Mouse (Mus musculus): ENCODE results near the gene Gm9821. TPM values are rescaled to one million over a fixed set of nuclear protein-coding genes. Genes with fewer than 3 reads are reported as not detected.

Gene Gm9821
- polyA plus RNA-seq, 1 experiment, result not detected

- Histone ChIP-seq H3K27me3 (ENCODE audit: control insufficient read depth, insufficient read depth, low read length) (no peaks in the 10 kb centered on the region), H3K4me3 (ENCODE audit: low read depth, low read length) (peak overlapping the region; percentile 93), H3K36me3 (ENCODE audit: control insufficient read depth, insufficient read depth, low read length) (no peaks in the 10 kb centered on the region), H3K27ac (ENCODE audit: insufficient read depth, low read depth, low read length) (peak overlapping the region; percentile 93), H3K4me1 (ENCODE audit: control insufficient read depth, insufficient read depth, insufficient read length, low read length) (peaks cover 35% of the 10 kb centered on the region)
- WGBS, result under 1% methylated on average over 57 of the region's 57 CpGs
- peak; percentile 78 for TF ChIP-seq POLR2A (IDR thresholded peaks at IDR 0.05; ENCODE audit: low read depth, low read length)
- peak; percentile 73 for TF ChIP-seq CTCF (IDR thresholded peaks at IDR 0.05; ENCODE audit: extremely low read depth, insufficient read length, insufficient replicate concordance, low read depth, low read length)
Observed at GRCm38 (mm10) chr2:91963443-91963932, 18.0 kb downstream of the Gm9821 start.

GRCm38 (mm10) chr2:91964610-91965204 lies 19.2 kb downstream of the Gm9821 start:
- Histone ChIP-seq H3K4me3 (ENCODE audit: low read depth, low read length) (peak overlapping the region; percentile 55), H3K27me3 (ENCODE audit: control insufficient read depth, insufficient read depth, low read length) (no peaks in the 10 kb centered on the region), H3K4me1 (ENCODE audit: control insufficient read depth, insufficient read depth, insufficient read length, low read length) (peaks cover 23% of the 10 kb centered on the region), H3K36me3 (ENCODE audit: control insufficient read depth, insufficient read depth, low read length) (no peaks in the 10 kb centered on the region), H3K27ac (ENCODE audit: insufficient read depth, low read depth, low read length) (peak overlapping the region; percentile 63; the same call in 1 of the 2 replicates)
- TF ChIP-seq CTCF (IDR thresholded peaks at IDR 0.05; ENCODE audit: extremely low read depth, insufficient read length, insufficient replicate concordance, low read depth, low read length), result no peak
- TF ChIP-seq POLR2A (IDR thresholded peaks at IDR 0.05; ENCODE audit: low read depth, low read length), result no peak
- WGBS, result 68% methylated on average over 3 of the region's 3 CpGs

- Histone ChIP-seq H3K36me3 (ENCODE audit: control insufficient read depth, insufficient read depth, low read length) (no peaks in the 10 kb centered on the region), H3K4me3 (ENCODE audit: low read depth, low read length) (peak overlapping the region; percentile 55), H3K4me1 (ENCODE audit: control insufficient read depth, insufficient read depth, insufficient read length, low read length) (peaks cover 16% of the 10 kb centered on the region), H3K27ac (ENCODE audit: insufficient read depth, low read depth, low read length) (peak overlapping the region; percentile 63), H3K27me3 (ENCODE audit: control insufficient read depth, insufficient read depth, low read length) (no peaks in the 10 kb centered on the region)
- TF ChIP-seq CTCF (IDR thresholded peaks at IDR 0.05; ENCODE audit: extremely low read depth, insufficient read length, insufficient replicate concordance, low read depth, low read length), result no peak
- peak; percentile 34; the same call in 1 of the 2 replicates for TF ChIP-seq POLR2A (IDR thresholded peaks at IDR 0.05; ENCODE audit: low read depth, low read length)
- 66% methylated on average over 20 of the region's 20 CpGs for WGBS
Observed at GRCm38 (mm10) chr2:91965417-91965816, 19.9 kb downstream of the Gm9821 start.

- Histone ChIP-seq H3K27ac (ENCODE audit: insufficient read depth, low read depth, low read length) (no peak overlapping the region), H3K36me3 (ENCODE audit: control insufficient read depth, insufficient read depth, low read length) (no peaks in the 10 kb centered on the region), H3K4me1 (ENCODE audit: control insufficient read depth, insufficient read depth, insufficient read length, low read length) (peaks cover 11% of the 10 kb centered on the region), H3K27me3 (ENCODE audit: control insufficient read depth, insufficient read depth, low read length) (no peaks in the 10 kb centered on the region), H3K4me3 (ENCODE audit: low read depth, low read length) (no peak overlapping the region)
- WGBS, result 89% methylated on average over 5 of the region's 5 CpGs
- TF ChIP-seq POLR2A (IDR thresholded peaks at IDR 0.05; ENCODE audit: low read depth, low read length) (no peak), CTCF (IDR thresholded peaks at IDR 0.05; ENCODE audit: extremely low read depth, insufficient read length, insufficient replicate concordance, low read depth, low read length) (no peak)
Observed at GRCm38 (mm10) chr2:91966367-91966766, 20.9 kb downstream of the Gm9821 start.

DNA sequence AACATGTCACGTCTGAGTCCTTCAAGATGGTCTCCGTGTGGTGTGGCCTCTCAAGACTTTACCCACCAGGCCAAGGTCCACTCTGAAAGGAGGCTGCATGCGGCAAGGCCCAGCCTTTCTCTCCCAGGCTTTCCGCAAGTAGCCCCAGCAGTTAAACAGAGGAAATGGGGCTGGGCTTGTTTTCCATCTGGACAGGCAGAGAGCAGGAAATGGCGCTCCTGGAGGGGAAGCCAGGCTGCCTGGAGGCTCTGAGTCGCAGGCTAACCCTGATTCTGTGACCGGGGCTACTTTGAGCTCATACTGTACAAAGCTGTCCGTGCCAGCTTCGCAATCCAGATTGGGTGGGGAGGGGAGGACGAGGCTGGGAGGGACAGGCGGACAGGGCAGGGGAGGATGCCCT lies 22.5 kb downstream of the Gm9821 start:
- no peaks in the 10 kb centered on the region for H3K27me3 ChIP-seq (ENCODE audit: control insufficient read depth, insufficient read depth, low read length)
- no peak overlapping the region for H3K4me3 ChIP-seq (ENCODE audit: low read depth, low read length)
- TF ChIP-seq CTCF (IDR thresholded peaks at IDR 0.05; ENCODE audit: extremely low read depth, insufficient read length, insufficient replicate concordance, low read depth, low read length) (no peak), POLR2A (IDR thresholded peaks at IDR 0.05; ENCODE audit: low read depth, low read length) (no peak; the same call in 1 of the 2 replicates)
- no peaks in the 10 kb centered on the region for H3K36me3 ChIP-seq (ENCODE audit: control insufficient read depth, insufficient read depth, low read length)
- H3K27ac ChIP-seq (ENCODE audit: insufficient read depth, low read depth, low read length), result no peak overlapping the region
- peaks cover 7% of the 10 kb centered on the region for H3K4me1 ChIP-seq (ENCODE audit: control insufficient read depth, insufficient read depth, insufficient read length, low read length)
- 61% methylated on average over 11 of the region's 11 CpGs for WGBS

- Histone ChIP-seq H3K36me3 (ENCODE audit: control insufficient read depth, insufficient read depth, low read length) (no peaks in the 10 kb centered on the region), H3K27ac (ENCODE audit: insufficient read depth, low read depth, low read length) (peak overlapping the region; percentile 36; the same call in 1 of the 2 replicates), H3K4me1 (ENCODE audit: control insufficient read depth, insufficient read depth, insufficient read length, low read length) (peaks cover 11% of the 10 kb centered on the region), H3K4me3 (ENCODE audit: low read depth, low read length) (no peak overlapping the region), H3K27me3 (ENCODE audit: control insufficient read depth, insufficient read depth, low read length) (peaks cover 17% of the 10 kb centered on the region)
- 66% methylated on average over 21 of the region's 21 CpGs for WGBS
- TF ChIP-seq CTCF (IDR thresholded peaks at IDR 0.05; ENCODE audit: extremely low read depth, insufficient read length, insufficient replicate concordance, low read depth, low read length) (no peak), POLR2A (IDR thresholded peaks at IDR 0.05; ENCODE audit: low read depth, low read length) (no peak)
Observed at GRCm38 (mm10) chr2:91971231-91972097, 26.0 kb downstream of the Gm9821 start.

DNA sequence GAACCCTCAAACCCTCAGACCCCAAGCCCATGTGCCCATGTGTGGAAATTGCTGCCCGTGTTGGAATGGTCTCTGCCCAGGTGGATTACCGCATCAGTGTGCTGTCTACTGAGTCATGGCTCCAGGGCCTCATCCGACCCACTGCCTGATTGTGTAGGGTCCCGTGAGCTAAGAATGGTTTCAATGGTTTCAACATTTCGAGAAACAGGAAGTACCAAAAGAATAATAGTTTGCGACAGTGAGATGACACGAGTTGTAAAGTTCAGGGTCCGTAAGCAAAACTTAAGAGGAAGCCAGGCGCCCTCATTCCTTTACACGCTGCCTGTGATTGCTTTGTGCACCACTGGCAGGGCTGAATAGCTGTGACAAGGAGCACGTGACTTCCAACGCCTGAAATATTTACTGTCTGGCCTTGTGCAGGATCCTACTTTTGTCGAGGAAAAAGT lies 26.6 kb downstream of the Gm9821 start:
- H3K27me3 ChIP-seq (ENCODE audit: control insufficient read depth, insufficient read depth, low read length), result peaks cover 18% of the 10 kb centered on the region
- H3K36me3 ChIP-seq (ENCODE audit: control insufficient read depth, insufficient read depth, low read length), result no peaks in the 10 kb centered on the region
- no peak overlapping the region for H3K4me3 ChIP-seq (ENCODE audit: low read depth, low read length)
- peaks cover 11% of the 10 kb centered on the region for H3K4me1 ChIP-seq (ENCODE audit: control insufficient read depth, insufficient read depth, insufficient read length, low read length)
- WGBS, result 20% methylated on average over 13 of the region's 13 CpGs
- TF ChIP-seq POLR2A (IDR thresholded peaks at IDR 0.05; ENCODE audit: low read depth, low read length) (0 out of 2 replicates have a peak, but pooled peaks have one; percentile 28), CTCF (IDR thresholded peaks at IDR 0.05; ENCODE audit: extremely low read depth, insufficient read length, insufficient replicate concordance, low read depth, low read length) (no peak)
- peak overlapping the region; percentile 36; the same call in 1 of the 2 replicates for H3K27ac ChIP-seq (ENCODE audit: insufficient read depth, low read depth, low read length)
